Mouse (Mus musculus): ENCODE measurements around the gene Ccr6. TPM values are rescaled to one million over a fixed set of nuclear protein-coding genes. Genes with fewer than 3 reads are reported as not detected.

The Ccr6 gene
- not detected for polyA plus RNA-seq (2014; fragmentation: Illumina TruSeq; extraction: RNeasy Lipid Tissue Mini Kit (QIAGEN cat#74804); ENCODE audit: low read depth, low replicate concordance)

GRCm38 (mm10) chr17:8235743-8236142, at the start of gene Ccr6:
Gene Ccr6, plus strand, starts transcription at chr17:8236043.

GRCm38 (mm10) chr17:8282821-8283525, 47.1 kb downstream of the Ccr6 start, which contains the start of gene Mpc1:
Gene Mpc1, plus strand, starts transcription at chr17:8282904.

Other genes with a start within 250 kb of the Ccr6 start
- not detected for gene Gm49673, start 88.3 kb upstream of the Ccr6 start, polyA plus RNA-seq (2014; fragmentation: Illumina TruSeq; extraction: RNeasy Lipid Tissue Mini Kit (QIAGEN cat#74804); ENCODE audit: low read depth, low replicate concordance)
- gene Rnaset2a, start 87.9 kb upstream of the Ccr6 start, polyA plus RNA-seq (2014; fragmentation: Illumina TruSeq; extraction: RNeasy Lipid Tissue Mini Kit (QIAGEN cat#74804); ENCODE audit: low read depth, low replicate concordance): 27.0 TPM
- 35.3 TPM for gene Fgfr1op, start 70.5 kb upstream of the Ccr6 start, polyA plus RNA-seq (2014; fragmentation: Illumina TruSeq; extraction: RNeasy Lipid Tissue Mini Kit (QIAGEN cat#74804); ENCODE audit: low read depth, low replicate concordance)
- 1,141 TPM for gene Mpc1, start 46.9 kb downstream of the Ccr6 start, polyA plus RNA-seq (2014; fragmentation: Illumina TruSeq; extraction: RNeasy Lipid Tissue Mini Kit (QIAGEN cat#74804); ENCODE audit: low read depth, low replicate concordance)
- gene Sft2d1, start 75.1 kb downstream of the Ccr6 start, polyA plus RNA-seq (2014; fragmentation: Illumina TruSeq; extraction: RNeasy Lipid Tissue Mini Kit (QIAGEN cat#74804); ENCODE audit: low read depth, low replicate concordance): 83.6 TPM
- gene Prr18, start 101.4 kb downstream of the Ccr6 start, polyA plus RNA-seq (2014; fragmentation: Illumina TruSeq; extraction: RNeasy Lipid Tissue Mini Kit (QIAGEN cat#74804); ENCODE audit: low read depth, low replicate concordance): 0.12 TPM
- gene T2, start 119.9 kb downstream of the Ccr6 start, polyA plus RNA-seq (2014; fragmentation: Illumina TruSeq; extraction: RNeasy Lipid Tissue Mini Kit (QIAGEN cat#74804); ENCODE audit: low read depth, low replicate concordance): not detected
- gene T, start 198.4 kb downstream of the Ccr6 start, polyA plus RNA-seq (2014; fragmentation: Illumina TruSeq; extraction: RNeasy Lipid Tissue Mini Kit (QIAGEN cat#74804); ENCODE audit: low read depth, low replicate concordance): not detected